Mouse (Mus musculus): ENCODE results near the gene Itga5.

The Itga5 gene

GRCm38 (mm10) chr15:103365471-103366375, 840 bp downstream of the Itga5 start:
- DNase-seq (ENCODE audit: low spot score in 2 of 2) = no peak

DNA sequence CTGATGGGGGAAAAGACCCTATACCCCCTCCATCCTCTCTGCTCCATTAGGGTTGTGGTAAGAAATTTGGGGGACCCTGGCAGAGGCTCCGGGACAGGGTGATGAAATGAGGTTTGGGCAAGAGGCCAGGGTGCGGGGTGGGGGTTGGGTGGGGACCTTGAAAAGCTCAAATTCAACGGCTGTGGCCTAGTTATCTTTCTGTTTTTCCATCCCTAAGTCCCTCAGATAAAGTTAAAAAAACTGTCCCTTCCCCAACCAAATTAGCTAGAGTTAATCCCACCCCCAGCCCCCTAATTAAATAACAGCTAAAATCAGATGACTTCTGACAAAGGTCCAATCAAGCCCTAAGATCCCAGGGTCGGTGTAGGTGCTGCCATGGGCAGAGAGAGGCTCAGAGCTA, 1.8 kb downstream of the Itga5 start:
- DNase-seq (ENCODE audit: low spot score in 2 of 2) = no peak

DNA sequence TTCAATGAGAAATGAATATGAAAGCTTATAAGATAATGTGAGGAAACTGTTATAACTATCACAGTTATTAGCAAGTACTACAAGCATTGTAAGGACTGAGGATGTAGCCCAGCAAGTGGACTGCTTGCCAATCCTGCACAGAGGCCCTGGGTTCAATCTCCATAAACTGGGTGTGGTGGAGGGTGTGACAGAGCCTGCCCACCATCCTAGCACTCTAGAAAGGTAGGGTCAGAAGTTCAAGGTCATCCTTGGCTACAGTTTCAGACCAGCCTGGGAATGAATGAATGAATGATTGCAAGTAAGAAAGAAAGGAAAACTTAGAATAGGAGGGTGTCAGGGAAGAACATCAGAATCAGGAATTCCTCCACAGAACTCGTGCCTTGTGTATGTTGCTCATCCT, 2.8 kb downstream of the Itga5 start:
- DNase-seq (ENCODE audit: low spot score in 2 of 2) = no peak

DNA sequence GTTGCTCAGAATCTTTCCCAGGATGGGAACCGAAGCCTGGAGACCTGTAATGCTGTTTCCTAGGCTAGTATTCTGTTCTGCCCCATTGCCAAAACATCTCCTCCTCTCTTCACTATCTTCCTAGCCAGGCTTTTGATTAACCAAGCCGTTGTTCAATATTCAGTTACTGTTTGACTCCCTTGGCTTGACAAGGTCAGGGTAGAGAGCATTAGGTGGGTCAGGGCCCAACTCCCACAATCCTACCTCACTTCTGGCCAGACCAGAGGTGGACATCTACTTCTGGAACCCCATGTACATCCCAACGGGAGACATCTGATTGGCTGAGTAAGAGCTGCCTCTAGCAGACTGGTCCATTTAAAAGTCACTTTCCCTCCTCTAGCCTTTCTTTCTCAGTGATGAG, 3.6 kb downstream of the Itga5 start:
- no peak for DNase-seq (ENCODE audit: low spot score in 2 of 2)

DNA sequence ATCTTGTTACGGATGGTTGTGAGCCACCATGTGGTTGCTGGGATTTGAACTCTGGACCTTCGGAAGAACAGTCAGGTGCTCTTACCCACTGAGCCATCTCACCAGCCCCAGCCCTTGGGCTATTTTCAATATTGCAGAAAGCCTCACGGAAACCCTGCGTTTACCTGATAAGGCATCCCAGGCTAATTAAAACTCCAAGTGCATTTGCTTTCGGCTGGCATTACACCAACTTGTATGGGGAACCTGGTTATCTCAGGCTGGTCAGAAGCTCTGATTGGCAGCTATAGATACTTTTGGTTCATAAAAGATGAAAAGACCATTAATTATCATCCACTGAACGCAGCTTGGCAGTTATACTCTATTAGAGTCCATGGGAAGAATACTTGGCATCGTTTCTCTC, 4.2 kb downstream of the Itga5 start:
- no peak for DNase-seq (ENCODE audit: low spot score in 2 of 2)

GRCm38 (mm10) chr15:103361269-103361668, 5.3 kb downstream of the Itga5 start:
- no peak for DNase-seq (ENCODE audit: low spot score in 2 of 2)

GRCm38 (mm10) chr15:103359869-103360602, 6.5 kb downstream of the Itga5 start:
- DNase-seq (ENCODE audit: low spot score in 2 of 2) = peak in 1 of 2 experiments; percentile 55

DNA sequence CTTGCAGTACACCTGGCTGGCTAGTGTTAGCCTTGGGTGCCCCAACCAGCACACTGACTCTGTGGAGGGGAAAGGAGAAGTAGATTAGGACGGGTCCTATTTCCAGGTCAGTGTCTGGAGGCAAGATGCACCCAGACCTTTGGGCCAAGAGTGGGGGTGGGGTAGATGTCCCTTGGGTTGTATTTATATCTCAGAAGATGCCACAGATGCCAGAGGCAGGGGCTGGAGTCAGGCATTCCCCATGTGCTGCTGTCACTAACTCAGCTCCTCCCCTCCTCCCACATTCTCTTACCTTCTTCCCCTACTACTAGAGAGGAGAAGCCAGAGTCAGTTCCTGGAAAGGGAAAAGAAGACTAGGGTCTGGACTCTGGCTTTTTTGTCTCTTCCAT, 7.4 kb downstream of the Itga5 start:
- DNase-seq (ENCODE audit: low spot score in 2 of 2) = no peak

DNA sequence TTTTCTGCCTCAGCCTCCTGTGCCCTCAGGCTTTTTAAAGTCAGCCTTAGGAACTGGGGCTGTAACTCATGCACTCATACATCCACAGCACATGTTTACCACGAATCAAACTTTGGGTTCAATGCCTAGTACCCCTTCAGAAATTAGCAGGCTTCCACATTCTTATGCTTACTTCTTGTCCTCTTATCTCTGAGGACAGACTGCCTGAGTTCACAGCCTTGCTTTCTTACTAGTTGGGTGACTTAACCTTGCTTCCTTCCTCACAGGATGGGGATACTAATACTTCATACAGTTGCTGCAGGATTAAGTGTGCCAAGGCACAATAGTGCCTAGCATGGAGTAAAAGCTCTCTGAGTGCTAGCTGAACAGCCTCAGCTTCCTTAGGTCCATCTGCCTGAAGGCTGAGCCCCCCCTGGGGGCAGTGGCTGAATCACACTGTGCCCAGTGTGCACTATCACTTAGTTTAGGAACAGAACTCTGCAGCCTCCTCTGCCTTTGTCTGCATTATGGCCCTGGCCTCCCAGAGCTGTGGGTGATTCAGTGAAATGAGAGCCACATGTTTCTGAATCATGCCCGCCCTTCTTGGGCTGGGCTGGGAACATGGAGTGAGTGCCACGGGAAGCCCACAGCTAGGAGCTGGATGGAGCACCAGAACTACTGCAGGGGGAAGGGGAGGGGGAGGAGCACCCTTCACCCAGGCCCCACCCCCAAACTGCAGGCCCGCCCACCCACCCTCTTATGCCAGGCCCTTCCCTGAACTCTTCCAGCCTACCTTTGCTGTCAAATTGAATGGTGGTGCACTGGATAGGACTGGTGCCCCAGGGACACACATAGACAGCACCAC, 8.1 kb downstream of the Itga5 start:
- no peak for DNase-seq (ENCODE audit: low spot score in 2 of 2)

- DNase-seq (ENCODE audit: low spot score in 2 of 2) = no peak
Measured at GRCm38 (mm10) chr15:103357817-103358216, 8.7 kb downstream of the Itga5 start.

- DNase-seq (ENCODE audit: low spot score in 2 of 2) = no peak
Measured at GRCm38 (mm10) chr15:103356130-103356529, 10.4 kb downstream of the Itga5 start.

DNA sequence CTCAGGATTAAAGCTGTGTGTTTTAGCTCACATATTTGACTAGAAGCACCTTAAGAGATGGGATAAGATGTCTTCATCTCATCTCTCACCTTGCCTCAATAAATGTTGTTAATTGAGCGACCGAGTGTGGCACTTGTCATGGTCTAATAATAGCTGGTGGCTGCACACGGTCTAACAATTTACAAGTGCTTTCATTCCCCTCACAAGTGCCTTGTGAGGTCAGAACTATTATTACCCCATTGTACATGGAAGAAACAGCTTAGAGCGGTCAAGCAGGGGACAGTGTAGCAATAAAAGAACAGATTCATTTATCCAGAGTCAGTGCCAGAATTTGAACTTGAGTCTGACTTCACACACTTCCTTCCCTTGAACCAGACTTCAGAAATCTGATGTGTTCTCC, 11.1 kb downstream of the Itga5 start:
- DNase-seq (ENCODE audit: low spot score in 2 of 2) = no peak

GRCm38 (mm10) chr15:103354690-103355089, 11.9 kb downstream of the Itga5 start:
- no peak for DNase-seq (ENCODE audit: low spot score in 2 of 2)

DNA sequence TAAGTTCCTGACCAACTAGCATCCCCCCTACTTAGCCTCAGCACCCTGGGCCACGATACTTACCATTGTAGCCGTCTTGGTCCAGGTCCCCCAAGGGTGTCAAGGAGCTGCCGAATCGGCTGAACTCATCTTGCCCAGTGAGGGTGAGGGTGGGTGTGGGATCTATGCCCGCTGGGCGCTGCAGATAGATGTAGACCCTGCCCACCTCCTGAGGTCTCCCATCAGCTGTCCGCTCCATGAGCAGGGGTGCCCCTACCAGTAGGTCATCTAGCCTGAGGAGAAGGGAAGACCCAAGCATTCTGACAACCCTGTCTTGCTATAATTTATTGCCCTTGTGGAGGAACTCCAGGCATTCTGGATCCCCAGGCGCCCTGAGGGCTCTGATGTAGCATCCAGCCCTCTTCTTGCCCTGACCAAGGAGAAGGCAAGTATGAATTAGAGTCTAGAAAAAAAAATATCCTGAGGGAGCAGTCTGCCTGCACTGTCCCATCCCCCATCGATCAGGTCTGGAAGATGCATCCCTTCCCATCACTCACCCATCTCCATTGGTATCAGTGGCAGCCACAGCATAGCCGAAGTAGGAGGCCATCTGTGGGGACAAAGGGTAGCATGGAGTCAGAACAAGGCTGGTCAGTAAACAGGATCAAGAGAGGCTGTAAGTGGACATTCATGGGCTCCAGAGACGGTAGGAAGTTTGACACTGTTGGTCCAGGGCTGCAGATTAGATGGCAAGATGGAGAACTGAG, 12.9 kb downstream of the Itga5 start:
- DNase-seq (ENCODE audit: low spot score in 2 of 2) = no peak

DNA sequence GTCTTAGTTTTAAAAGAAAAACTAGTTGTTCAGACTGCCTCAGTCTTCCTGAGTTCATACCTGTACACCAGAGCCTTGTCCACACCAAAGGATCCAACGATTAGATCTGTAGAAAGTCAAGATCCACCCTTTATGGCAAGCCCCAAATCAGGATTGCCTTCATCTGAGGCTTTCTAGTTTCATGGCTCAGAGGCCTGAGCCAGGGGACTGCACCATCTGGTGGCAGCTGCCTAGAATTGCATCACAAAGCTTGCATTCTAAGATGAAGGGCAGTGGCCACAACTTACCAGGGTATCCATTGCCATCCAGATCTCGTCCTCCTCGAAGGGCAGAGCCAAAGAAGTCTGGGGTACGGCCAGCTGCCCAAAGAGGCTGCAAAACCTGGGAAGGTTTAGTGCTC, 13.7 kb downstream of the Itga5 start:
- DNase-seq (ENCODE audit: low spot score in 2 of 2) = no peak

DNA sequence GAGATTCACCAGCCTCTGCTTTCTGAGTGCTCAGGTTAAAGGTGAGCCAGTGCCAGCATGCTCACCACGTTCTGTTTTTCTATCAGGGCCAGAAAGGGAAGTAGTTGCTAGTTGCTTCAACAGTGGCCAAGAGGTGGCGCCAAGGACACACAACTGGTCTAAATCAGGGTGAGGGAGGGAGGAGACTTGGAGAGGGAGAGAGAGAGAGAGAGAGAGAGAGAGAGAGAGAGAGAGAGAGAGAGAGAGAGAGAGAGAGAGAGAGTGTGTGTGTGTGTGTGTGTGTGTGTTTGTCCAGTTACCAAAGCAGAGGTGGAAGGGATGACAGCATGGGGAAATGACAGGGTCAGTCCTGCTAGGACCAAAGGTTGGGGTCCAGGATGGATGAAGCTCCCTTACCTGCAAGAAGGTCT, 19.3 kb downstream of the Itga5 start:
- peak in 1 of 2 experiments; percentile 60 for DNase-seq (ENCODE audit: low spot score in 2 of 2)

GRCm38 (mm10) chr15:103345789-103346188, 20.8 kb downstream of the Itga5 start:
- no peak for DNase-seq (ENCODE audit: low spot score in 2 of 2)

DNA sequence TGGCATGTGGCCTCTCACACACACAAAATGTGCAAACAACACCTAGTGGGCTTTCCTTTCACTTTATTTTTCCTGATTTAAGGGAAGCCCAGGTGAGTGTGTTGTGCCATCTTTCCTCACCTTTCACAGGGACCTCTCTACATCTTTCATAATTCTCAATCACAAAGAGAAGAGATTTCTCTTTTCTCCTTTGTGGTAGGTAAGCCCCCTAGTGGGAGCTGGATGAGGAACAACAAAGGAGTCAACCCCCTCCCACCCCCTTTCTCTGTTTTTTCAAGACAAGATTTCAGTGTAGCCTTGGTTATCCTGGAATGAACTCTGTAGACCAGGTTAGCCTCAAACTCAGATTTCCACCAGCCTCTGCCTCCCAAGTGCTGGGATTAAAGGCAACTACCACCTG, 23.0 kb downstream of the Itga5 start:
- no peak for DNase-seq (ENCODE audit: low spot score in 2 of 2)

- no peak for DNase-seq (ENCODE audit: low spot score in 2 of 2)
Measured at GRCm38 (mm10) chr15:103343008-103343407, 23.6 kb downstream of the Itga5 start.

DNA sequence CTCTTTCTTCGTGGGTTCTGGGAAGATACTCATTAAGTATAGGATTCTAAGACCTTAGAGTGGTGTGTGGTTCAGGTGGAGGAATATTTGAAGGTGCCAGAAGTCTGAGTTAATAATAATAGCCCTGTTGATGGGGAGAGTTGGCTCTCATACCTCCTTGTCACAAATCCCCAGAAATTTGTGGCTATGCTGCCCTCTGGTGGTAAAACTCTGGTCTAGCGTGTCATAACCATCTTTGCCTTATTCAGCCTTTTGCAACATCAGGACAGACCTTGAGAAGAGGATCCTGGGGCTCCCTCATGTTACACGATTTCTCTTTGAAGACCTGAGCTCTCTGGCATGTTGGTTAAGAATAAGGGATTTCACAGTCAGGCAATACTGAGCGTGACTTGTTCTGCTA, 24.1 kb downstream of the Itga5 start:
- peak; percentile 61 to 67 for DNase-seq (ENCODE audit: low spot score in 2 of 2)

DNA sequence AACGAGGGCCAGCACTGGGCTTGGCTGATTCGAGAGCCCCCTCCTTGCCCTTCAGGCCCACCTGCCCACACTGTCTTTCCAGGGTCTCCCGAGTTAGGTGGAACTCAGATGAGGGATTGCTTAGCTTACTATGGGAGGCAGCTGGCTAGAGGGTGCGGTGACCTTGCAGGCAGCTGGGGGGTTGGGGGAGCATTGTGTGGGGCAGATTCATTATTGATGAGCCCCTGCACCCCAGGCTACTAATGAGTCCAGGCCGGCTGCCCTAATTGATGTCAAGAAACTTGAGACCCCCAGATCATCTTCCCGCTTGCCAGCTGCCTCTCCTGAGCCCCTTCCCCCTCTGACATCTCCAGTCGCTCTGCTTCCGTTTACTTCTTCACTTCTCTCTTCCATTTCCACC, 25.0 kb downstream of the Itga5 start:
- DNase-seq (ENCODE audit: low spot score in 2 of 2) = no peak
